Mouse (Mus musculus) c-Kit-positive CD71-negative TER-119-negative erythroid progenitor cells, embryonic 14.5 days (primary cell): ENCODE measurements at regions not wholly inside any gene's neighbourhood (a gene's known extent, or its start where the extent isn't known, plus 50 kb on each side); places are given as distances from the start of the nearest gene placed in this dataset.

Experiments
- DNase-seq: peaks from one replicate; pipeline ENCODE4 v3.0.0-alpha.2; 2013; ENCODE audit warnings: low read depth

- peak; percentile 67 for DNase-seq
Observed at GRCm38 (mm10) chr16:49278478-49278877, 221.2 kb downstream of the Myh15 start.

DNA sequence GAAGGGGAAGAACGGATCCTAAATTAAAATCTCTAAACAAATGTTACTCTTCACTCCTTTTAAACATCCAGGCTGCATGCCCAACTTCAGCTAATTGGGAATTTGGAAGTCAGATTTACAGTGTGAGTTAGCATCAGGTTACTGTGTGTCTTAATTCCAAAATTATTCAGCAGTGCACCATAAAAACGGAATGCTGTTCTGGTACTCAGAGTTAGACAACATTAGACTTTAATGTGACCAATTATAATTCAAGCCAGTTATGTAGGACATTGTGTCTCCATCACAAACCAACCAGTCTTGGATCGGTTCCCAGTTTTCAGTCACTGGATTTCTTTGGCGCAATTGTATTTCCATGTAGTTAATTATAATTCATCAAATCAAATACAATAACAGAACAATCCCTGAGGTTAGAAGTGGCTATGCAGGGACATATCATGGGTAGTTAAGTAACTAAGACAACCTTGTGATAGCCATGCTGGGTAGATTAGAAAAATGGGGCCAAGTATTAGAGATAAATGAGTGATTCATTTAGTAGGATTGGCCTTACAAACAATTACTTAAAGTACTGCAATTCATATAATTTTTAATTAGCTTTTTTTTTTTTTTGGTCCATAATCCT is 230.9 kb downstream of the Myh15 start:
- DNase-seq: no peak

DNA sequence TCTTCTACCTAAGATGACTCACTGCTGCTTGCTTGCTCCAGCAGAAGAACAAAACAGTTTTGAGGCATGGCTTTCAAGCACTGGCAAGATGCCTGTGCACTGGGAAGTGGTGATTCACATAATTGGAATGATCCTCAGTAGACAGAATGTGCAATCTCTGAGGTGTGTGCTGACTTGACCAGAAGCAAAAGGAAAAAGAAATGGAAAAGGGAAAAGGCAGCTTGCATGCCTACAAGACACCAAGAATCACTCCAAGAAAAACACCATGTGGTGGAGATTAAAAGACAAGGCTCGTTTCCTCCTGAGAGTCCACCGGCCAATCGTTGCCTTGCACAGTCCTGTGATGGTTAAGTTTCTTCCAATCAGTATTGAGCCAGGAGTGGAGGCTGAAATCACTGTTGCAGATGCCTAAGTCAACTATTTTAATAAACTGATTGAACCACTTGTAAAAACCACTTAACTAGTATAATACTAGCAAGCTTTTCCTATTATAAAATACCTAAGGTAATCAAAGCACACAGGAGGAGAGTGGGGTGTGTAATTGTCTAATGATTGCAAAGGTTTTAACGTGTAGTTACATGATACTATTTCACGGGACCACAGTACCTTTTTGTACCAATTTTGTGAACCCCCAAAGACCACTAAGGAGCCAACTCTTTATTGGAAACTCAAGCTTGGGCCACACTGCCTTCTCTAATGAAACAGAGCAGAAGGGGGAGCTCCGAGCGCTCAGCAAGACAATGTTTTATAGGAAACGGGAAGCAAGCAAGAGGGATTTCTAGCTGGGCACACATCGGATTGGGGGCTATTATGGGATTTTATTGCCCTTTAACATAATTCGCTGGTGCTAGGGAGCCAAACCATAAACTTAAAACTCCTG is 232.2 kb downstream of the Myh15 start:
- DNase-seq: no peak

- no peak for DNase-seq
Observed at GRCm38 (mm10) chr16:49303612-49304307, 246.5 kb downstream of the Myh15 start.

DNA sequence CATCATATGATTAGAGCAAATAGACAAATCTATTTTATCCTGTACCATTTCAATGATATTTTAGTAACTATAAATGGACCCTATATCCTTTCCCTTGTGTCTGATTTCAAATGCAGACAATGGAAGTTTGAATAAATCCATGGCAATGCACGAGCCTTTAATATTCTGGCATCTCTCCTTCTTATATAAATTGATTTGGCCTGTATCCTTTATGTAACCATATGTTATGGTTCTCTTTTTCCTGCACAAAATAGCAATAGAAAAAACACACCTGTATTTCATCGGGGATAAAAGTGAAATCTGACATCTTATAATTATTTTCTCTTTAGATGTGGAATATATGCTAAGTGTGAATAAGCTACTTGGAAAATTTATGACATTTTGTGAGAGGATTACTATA is 247.1 kb downstream of the Myh15 start:
- DNase-seq: no peak

DNA sequence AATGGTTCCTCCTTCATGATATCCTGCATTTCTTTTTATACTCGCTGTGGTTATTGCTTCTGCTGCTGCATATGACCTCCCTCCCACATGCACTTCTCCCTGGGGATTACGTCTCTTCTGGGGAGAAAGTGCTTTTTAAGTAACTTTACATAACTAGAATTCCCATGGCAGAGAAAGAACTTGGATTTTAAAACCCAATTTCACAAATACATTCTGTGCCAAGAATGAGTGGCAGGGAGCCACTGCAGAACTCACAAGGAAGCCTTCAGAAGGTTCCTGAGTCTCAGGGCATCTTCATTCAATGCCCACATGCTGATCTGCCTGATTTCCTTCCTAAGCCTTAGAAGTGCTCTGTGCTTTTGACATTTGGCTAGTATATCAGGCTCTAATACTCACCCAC is 259.8 kb downstream of the Myh15 start:
- DNase-seq: no peak

DNA sequence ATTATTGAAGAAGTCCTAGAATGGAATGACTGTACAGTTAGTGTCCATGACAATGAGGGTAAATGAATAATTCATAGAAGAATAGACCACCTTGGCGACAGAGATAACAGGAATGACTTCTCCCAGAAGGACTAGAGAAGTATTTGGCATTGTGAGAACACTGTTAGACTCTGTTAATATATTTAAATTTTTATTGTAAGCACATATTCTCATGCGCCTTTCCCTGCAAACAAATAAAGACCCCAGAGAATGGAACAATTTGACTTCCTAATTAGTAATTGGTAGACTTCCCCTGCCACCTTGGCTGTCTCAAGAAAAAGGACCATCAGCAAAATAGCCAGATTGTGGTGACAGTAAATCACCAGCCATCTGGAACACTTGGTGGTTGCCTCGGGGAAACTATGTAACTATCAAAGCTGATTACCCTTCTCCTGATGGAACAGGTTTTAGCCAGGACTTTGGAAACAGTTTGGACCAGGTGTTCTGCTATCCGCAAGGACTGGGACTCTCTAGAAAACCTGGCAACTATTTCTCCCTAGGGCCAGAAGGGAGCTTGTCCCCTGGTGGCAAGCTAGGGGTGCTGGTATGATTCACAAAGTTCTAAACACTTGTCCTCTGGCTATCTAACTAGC is 261.9 kb downstream of the Myh15 start:
- no peak for DNase-seq

- peak; percentile 14 for DNase-seq
Observed at GRCm38 (mm10) chr16:49319774-49320173, 262.5 kb downstream of the Myh15 start.

DNA sequence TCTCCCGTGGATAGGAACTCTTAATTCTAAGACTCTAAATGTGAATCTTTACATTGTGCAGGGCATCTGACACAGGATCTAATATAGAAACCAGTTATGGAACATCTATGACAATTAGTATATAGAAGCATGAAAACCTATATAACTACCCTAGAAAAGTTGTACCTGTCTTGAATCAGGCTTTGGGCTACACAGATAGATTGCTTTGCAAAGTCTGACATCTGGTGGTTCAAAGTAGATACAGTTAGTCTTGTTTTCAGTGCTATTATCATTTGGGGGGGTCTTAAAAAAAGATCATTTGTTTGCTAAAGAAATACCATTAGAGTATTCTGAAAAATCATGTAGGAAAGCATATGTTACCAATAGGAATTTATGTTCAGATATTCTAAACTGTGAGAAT is 264.7 kb downstream of the Myh15 start:
- DNase-seq: no peak

GRCm38 (mm10) chr16:49330725-49331386 is 273.6 kb downstream of the Myh15 start:
- no peak for DNase-seq

- no peak for DNase-seq
Observed at GRCm38 (mm10) chr16:49332107-49332722, 274.9 kb downstream of the Myh15 start.

DNA sequence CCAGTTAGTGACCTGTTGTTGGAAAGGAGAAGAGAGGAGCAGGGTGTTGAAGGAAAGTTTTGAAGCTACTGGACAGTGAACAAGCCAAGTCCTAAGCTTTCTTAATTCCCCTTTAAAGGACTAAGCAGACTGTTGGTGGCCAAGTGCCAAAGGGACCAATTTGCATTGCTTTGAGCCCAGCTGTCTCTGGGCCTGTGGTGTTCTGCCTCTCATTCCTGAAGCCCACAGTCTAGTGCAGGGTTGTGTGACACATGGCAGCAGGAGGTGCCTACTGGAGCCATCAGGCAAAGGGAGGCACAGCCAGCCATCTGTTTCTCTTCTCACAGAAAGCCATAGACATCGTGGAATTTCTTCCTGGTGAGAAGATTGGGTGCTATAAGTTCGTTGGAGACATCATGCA is 278.6 kb downstream of the Myh15 start:
- no peak for DNase-seq

DNA sequence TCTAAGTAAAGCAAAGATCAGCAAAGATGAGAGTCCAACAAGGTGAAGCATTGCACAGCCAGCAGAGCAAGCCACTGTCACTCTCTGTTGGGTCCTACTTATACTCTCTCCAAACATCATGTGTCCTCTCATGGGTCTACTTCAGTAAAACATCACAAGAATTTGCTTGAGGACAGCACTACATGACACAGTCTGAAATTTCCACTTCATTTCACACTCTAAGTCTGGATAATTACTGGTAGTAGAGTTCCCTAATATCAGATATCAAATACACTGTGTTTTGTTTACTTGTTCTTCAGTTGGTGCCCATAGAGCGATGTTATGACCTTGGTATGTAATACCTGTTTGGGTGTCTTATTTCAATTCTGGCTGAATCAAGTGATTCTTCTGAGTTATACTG is 280.7 kb downstream of the Myh15 start:
- no peak for DNase-seq

- no peak for DNase-seq
Observed at GRCm38 (mm10) chr16:49358404-49358803, 301.1 kb downstream of the Myh15 start.

DNA sequence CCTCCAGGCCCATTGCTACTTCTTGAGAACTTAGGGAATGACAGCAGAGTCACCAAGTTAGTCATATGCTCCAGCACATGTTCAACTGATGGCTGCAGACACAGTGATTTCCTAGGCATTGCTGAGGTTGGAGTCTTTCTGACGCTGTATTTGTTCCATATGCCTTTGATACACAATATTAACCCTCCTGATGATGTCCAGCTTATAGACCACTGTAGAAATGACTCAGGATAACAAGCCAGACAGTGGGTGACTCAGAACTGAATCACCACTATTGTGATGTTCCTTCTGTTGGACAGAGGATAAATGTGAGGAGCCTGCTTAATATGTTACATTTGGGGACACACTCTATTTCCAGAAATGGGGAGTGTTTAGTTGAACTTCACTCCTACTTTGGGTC is 304.4 kb downstream of the Myh15 start:
- no peak for DNase-seq

GRCm38 (mm10) chr16:49369450-49369849 is 312.2 kb downstream of the Myh15 start:
- no peak for DNase-seq

DNA sequence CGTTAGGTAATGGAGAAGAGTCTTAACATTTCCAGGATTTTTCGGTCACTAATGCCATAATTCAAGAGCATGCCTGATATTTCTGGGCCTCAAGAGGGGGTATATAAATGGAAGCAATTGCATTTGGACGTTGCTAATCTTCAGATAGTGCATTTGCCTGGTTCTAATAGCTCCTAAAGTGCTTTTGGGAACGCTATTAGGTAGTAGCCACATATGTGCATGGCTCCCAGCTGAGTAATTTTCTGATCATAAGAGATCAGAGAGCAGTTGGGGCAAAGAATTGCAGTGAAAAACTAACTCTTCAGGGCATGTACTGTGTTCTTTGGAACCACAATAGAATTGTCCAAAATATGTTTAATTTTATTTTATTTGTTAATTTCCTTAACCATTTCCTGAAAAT is 317.8 kb downstream of the Myh15 start:
- DNase-seq: no peak

DNA sequence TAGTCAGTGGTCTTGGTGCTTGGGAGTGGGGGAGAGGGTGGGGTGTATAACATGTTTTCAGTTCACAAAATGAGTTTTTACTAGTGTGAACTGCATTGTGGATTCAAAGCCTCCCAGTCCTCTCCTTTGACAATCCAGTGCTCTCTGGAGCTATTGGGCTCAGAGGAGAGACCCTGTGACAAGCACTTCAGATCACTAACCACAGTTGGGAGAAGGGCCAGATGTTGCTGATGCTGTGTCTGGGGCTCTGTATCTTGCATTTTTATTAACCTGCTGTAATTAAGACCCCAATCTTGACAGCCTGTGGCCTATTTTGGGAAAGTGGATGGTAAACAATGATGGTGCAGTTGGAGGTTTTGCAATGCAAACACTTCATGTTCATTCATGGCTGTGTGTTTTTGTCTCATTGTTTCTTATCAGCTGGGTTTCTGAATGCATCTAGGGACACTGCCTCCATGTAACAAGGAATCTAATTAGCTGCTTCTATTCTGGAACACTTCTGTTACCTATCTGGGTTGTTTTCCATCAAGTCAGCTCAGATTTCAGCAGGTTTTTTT is 320.0 kb upstream of the Ift57 start:
- no peak for DNase-seq

GRCm38 (mm10) chr16:49388135-49388534 is 310.9 kb upstream of the Ift57 start:
- DNase-seq: no peak

- DNase-seq: no peak
Observed at GRCm38 (mm10) chr16:49407956-49408795, 290.9 kb upstream of the Ift57 start.
